Mouse (Mus musculus) fat pad, adult 2 months (tissue): ENCODE measurements at regions not wholly inside any gene's neighbourhood (a gene's known extent, or its start where the extent isn't known, plus 50 kb on each side); places are given as distances from the start of the nearest gene placed in this dataset.

Experiments used
- DNase-seq: peaks from one replicate; pipeline ENCODE4 v3.0.0-alpha.2; 2011; ENCODE audit warnings: low read depth, low spot score; ENCODE audit errors: extremely low read depth

DNA sequence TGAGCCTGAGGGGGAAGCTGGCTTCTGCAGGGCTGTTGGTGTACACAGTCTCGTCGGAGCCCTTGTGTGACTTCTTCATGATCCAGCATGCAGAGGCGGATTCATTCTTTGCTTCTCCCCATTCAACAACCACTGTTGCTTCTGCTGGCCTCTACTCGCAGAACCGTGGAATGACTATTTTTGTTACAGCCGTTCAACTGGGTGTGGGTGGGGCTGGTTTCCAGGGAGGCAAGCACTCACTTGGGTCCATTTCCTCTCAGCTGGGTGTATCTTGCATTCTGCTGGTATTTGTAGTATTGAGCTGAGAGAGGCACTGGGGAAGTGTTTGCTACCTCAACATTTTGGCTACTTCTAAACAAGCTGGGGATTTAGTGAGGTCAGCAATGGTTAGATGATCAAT is 197.3 kb upstream of the Klhl29 start:
- DNase-seq, result no peak

DNA sequence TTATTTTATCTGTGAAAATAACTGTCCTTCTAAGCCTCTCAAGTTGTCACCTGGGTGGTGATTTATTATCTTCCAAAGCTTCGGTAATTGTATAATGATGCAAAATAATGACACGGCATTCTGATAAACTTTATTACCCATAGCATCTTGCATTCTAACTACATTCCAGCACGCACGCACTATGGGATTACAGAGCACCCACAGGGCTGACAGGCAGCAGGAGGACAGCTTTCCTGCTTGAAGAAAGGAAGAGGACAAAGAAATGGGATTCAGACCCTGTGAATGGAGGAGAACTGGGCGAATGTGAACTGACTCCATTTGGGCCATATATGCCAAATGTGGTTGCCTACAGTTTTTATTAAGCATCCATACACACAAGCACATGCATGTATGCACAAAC is 193.5 kb upstream of the Klhl29 start:
- no peak for DNase-seq

DNA sequence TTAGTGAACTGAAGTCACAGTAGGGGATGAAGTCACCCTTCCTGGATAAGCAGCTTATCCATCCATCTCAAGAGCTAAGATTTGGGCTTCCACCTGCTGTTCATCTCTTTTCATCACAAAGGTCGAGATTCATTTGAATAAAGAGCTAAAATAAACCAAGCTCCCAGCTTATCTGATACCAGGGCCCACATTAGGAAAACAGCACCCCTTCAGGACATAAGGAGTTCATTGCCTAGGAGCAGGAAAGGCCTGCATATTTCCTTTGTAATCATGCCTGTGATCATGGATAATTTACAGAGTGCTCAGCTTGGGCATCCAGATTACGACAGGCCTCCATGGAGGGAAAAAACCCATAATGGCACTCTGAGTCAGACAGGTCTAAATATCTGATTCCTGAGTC is 190.7 kb upstream of the Klhl29 start:
- no peak for DNase-seq

DNA sequence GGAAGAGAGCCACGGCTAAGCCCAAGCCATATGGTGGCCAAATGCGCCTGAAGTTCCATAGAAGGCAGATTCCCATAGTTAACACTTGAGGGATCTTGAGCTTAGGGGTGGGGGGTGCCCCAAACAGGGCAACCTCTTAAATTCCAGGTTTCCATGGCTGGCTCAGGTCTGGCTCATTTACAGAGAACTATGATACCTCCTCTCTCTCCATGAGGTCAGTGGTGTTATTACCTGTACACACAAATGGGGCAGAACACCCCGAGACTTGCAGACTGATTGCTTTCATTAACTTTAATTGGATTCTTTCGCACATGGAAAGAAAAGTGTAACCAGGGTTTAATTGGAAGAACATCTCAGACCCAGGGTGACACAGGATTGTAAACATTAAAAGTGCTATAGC is 177.1 kb upstream of the Klhl29 start:
- DNase-seq, result no peak

DNA sequence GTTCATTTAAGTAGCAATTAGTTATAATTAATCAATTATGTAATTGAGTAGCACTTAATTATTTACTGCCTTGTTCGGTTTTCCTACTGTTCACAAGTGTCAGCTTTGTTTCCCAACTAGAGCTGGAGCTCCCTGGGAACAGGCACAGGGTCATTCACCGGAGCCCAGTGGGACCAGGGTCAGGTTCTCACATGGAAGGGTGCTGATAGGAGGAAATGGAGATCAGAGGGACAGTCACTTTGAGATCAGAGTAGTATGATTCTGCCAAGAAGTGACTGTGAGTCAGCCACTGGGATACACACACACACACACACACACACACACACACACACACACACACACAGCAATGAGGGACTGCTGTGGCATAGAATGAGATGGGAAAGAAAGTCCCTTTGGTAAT is 176.4 kb upstream of the Klhl29 start:
- DNase-seq, result no peak

DNA sequence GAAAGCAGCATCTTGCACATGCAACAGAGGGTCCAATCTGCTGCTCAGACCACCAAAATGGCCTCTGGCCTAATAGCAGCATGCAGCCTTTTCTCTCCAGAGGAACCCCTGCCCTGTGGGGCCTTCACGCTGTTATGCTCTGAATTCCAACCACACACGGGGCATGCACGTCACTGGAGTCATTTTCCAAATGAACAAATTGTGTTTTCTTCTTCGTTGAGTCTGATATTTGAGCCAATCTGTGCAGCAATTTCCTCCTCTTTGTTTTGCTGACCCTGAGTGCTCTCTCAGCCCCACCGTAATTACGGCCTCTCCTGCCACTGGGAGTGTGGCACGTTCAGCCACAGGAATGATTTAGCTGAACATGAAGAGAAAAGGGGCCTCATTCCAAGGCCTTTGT is 174.3 kb upstream of the Klhl29 start:
- DNase-seq, result no peak

DNA sequence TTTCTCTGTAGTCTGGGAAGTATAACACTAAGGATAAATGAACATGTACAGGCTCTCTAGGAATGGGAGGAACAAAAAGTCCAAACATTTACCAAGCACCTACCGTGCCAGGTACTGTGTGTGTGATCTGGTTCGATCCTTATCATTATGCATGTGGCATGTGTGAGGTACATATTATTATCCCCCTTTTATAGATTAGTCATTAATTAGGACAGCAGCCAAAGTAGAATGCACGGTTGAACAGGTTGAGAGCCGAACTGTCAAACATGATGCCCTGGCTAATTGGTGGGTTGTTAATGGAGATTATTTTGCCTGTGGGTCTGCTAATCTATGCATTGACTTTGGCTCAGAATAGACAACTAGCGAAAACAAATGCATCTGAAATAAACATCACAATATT is 172.2 kb upstream of the Klhl29 start:
- no peak for DNase-seq

DNA sequence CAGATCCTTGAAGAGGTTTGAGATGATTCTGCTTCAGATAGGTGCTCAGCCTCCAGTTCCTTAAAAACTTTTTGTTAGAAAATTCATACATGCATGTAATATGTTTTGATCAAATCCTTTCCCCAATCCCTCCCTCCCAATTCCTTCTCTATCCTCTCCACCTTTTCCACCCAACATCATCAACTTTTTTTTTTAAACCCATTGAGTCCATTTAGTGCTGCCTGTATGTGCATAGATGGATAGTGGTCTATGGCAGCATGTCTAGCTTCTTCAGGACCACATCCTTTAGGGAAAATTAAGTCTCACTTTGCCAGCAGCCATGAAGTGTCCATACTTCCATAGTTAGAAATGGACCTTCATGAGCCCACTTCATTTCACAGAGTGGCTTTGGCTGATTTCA is 167.2 kb upstream of the Klhl29 start:
- DNase-seq, result no peak

DNA sequence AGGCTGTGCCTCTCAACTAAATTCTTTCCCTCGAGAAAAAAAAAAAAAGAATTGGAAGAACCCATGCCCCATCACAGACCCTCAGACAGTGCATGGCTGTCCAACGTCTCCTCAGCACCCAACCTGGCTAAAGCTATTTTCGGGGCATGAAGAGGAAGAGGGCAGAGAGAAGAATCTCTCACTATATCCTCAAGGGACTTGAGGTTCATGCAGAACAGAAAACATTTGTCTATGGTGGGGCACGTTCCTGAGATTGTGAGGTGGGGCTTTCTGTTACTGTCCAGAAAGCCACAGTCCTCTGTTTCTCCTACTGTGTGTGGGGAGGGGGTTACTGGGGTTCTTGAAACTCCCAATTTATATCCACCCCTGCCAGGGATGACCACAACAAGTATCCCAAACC is 120.8 kb upstream of the Klhl29 start:
- DNase-seq, result no peak

DNA sequence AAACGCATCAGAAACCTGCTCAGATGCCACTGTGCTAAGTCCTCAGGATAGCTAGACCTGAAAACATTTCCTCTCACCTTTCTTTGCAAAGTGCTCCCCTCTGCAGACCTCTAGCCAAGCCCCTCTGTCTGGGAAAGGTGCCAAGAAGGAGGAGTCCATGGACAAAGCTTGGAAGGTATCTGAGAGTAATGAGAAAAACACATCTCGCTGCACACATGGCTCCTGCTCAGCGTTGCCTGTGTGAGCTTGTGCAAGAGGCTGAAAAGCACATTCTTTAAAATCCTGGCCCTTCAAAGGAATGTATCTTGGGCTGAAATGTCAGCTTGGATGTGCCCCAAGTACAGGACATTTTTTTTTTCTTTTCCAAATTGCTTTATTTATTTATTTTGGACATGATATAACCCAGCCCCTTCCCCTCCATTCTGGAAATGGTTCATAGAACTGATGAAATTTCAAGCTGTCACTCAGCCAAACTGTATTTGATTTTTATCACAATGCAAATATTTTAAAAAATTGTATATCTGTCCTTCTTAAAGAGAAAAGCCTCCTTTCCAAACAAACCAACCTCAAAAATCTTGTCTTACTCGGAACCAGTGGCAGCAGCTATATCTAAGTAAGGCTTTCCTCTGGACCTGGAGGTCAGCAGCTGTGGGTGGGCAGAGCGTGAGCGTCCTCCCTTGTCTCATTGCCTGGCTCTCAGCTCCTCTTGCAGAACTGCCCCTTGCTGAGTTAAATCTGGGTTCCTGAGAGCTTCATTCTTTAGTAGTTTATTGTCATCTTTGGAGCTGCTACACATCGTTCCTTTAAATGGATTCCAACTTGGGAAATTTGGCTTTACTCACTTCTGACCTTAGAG is 119.4 kb upstream of the Klhl29 start:
- no peak for DNase-seq

DNA sequence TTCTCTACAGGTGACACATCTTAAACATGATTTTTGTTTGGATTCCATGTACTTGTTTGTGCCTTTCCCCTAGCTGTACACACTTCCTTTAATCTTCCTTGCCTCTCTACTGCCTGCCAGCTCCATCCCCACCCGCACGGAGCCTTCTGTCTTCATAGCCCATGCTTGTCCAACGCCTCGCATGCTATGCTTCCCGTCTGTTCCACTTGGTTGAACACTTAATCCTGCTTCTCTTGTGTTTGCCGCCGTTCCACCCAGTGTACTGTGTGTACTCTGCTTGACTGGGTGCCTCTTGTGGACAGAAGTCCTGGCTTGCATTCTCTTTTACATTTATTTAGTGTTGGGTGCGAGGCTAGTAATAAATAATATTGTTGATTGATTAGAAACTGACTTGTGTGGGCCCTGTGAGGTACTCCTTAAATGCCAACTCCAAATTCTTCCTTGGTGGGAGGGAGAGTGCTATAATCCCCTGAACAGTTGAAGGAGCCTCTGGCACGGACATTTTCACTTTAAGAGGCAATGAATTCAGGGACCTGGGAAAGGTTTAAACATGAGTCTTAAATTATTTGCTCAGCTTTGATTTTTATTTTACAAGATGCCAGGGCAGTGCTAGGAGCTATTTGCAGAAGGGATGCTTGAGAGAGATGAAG is 88.9 kb upstream of the Klhl29 start:
- DNase-seq, result no peak

DNA sequence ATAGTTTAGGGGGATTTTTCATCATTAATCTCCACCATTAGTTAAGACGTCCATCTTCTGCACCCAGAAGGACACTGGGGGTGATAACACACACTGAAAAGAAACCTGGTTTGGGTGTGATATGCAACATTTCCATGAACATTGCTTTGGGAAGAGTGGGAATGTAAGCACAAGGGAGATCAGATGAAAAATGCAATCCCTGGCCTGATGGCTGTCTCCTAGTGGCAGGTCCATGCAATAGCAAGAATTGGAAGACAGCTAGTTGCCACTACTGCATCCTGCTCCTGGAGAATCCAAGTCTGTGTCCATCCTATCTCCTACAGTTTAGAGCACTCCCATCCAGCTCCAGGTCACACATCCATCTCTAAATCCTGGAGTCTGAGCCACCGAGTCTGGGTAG is 77.7 kb upstream of the Klhl29 start:
- DNase-seq, result no peak

DNA sequence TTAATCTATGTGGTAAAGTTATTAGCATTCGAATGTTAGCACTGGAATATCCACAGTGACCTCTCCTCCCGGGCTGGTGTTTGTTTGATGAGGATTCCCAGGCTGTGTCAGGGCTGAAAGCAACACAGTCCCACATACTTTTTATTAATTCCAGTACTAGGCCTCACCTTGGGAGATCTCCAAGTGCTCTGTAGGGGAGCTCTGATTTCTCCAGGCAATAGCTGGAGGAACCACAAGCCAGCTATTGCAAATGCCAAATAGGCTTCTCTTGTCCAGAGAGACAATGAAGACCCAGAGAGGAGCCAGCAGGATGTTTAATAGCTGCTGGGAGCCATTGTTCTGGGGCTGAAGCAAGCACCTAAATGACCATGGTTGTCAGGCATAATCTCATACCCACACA is 68.2 kb upstream of the Klhl29 start:
- DNase-seq, result no peak

DNA sequence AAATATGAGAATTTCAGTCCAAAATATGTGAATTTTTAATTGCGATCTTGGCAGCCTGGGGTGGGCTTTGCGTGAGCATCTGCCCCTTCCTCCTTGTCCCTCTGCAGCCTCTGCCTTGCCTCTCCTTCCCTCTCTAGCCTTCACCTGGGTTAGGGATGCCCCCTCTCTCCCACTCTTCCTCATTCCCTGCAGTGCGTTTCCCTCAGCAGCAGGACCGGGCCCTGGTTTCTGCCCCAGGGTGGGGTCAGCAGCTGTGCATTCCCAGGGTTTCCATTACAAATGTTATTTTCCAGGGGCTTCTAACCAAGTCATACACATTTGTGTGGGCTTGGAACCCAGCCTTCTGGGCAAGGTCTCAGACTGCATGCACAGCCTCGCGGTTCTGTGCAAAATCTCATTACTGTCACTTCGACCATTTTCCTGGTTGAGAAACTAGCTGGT is 67.6 kb upstream of the Klhl29 start:
- no peak for DNase-seq

DNA sequence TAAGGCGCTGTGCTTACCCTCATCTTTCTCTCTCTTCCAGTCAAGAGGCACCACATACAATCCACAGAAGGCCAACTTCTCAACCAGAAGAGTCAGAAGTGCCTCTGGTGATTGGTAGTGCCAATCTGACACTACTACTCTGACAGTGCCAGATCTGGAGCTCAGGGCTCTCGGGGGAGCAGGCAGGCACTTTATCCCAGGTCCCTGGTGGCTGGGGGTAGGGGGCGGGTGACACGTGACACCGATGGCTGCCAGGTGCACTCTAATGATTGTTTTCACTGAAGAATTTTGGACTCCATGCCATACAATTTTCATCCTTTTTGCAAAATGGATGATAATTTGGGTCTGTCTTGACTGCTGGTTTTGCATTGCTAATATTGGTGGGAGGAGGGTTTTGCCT is 67.2 kb upstream of the Klhl29 start:
- no peak for DNase-seq

DNA sequence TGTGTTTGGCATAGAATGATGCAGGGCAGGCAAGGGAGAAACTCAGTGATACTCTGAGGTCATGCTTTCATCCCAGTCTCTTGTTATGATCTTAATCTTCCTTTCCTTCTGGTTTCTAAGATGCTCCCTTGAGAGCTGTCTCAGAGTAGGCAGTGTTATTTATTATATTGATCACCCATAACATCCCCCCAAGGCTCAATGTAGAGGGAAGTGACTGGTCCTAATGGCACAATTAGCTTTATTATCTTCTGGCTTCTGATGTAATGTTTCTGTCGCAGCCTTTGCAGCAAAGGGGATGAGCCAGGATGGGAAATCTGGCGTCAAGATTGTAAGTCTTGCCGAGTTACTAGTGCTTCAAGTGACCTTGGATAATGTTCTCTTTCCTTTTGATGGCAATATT is 65.0 kb upstream of the Klhl29 start:
- no peak for DNase-seq

DNA sequence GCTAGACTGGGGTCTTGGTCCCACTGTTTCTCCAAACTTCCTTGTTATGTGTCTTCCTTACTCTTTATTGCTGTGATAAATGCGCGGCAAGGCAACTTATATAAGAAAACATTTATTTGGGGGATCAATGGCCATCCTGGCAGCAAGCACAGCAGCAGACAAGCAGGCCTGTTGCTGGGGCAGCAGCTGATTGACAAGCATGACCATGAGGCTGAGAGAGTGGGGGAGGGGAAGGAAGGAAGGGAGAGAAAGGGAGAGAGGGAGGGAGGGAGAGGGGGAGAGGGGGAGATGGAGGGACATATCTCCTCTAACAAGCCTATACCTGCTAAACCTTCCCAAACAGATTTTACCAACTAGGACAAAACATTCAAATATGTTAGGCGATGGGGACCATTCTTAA is 60.4 kb upstream of the Klhl29 start:
- no peak for DNase-seq

DNA sequence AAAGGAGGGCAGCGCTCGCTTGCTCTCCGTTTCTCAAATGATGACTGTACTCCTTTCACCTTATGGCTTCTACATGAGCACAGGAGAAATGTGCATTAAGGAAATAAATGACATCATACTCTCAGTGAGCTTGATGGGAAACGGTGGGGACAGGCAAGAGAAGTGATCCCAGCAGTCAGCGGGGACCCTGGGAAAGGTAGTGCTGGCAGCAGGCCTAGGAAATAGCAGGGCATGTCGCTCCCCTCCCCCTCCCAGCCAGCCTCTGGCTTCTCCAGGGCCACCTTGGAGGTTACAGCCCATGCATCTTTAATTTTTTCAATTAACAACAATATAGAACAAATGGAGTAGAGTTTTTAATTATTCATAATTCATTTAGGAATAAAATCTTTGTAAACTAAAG is 58.6 kb upstream of the Klhl29 start:
- no peak for DNase-seq

DNA sequence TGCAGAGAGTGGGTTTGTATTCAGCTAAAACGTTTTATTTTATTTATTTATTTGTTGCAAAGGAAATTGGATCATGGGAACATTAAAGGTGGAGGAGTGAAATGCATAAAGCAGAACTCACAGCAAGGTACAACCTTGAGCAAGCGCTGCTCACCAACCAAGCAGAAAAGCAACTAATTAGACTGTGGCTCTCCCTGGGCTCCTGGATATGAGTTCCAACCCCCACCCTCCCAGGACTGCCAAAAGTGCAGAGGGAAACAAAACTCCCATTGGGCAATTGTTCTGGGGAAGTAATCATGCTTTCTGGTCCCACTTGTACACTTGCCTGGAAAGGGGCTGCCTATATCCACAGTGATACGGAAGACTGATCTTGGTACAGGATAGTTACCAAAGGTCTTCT is 57.2 kb upstream of the Klhl29 start:
- DNase-seq, result no peak

DNA sequence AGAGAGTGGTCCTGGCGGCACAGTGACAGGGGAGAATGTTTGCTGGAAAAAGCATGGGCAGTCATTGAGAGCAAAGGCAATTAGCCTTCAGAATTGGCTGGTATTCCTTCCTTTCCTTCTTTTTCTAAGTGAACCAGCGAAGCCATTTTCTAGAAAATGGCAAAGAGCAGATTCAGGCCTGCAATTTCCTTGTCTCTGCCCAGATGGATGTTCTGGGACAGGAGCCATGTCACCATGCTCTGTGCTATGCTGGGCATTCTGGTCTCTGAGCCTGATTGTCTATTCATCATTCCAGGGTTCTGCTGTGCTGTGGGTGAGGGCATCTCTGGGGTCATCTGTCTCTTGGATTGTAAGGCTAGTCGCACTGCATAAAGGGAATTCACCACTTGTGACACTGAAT is 53.3 kb upstream of the Klhl29 start:
- no peak for DNase-seq
